Mouse (Mus musculus) regulatory T cell (primary cell): ENCODE data around the gene Ascc3.

Experiments
- in situ Hi-C: fragments of 300-600 bp; cut with MboI, MseI; formaldehyde crosslinking; loops from one replicate; pipeline ENCODE4 v1.15.1; 2025; ENCODE audit warnings: high pct_unique_total_duplicates

Gene Ascc3

DNA sequence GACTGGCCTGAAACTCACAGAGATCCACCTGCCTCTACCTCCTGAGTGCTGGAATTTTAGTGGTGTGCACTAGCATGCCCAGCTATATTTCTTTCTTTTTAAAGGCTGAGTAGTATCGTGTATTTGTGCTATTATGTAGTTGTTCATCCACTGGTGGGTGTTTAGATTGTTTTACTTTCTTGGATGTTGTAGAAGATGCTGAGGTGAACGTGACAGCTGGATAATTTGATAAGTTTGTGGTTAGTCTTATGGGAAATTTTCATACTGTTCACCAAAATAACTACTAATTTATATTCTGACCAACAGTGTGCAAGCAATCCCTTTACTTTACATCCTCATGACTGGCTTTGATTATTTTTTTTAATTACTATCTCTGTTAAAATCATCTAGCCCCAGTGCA, 169.6 kb downstream of the Ascc3 start:
- in situ Hi-C loops = no loop called here

DNA sequence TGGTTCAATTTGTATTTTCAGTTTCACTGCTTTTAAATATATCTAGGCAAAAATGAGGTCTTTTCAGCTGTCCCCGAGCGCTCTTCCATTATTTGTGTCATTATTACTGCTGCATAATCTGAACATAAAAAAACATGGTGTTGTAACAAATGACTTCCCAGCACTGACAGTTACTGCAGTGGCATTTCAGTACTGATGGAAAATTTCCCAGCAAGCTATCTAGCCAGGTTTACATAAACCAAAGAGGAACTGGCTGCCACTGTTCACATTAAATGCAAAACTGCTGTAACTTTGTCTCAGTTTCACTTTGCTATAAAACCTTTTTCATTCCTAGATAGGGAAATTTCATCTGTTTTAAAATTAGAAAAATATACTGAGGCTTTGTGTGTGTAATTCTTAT, 170.5 kb downstream of the Ascc3 start:
- in situ Hi-C loops = no loop called here

- in situ Hi-C loops = no loop called here
Measured at GRCm38 (mm10) chr10:50763457-50764310, 171.2 kb downstream of the Ascc3 start.

DNA sequence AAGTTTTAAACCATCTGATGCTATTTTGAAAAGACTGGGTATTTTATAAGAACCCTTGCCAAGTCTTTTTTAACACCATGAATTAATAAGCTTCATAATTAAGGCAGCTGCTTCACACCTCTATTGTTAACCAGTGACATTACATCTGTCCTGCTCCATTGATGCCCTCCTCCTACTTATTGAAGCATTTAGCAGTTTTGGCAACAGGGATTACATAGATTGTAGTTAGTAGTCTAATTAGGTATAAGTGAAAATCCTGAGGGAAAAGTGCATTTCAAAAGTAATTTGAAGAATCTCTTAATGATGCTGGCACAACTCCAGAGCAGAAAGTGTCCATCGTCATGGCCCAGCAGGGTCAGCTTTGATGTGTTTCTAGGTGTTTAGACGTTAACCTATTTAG, 180.3 kb downstream of the Ascc3 start:
- in situ Hi-C loops = no loop called here

DNA sequence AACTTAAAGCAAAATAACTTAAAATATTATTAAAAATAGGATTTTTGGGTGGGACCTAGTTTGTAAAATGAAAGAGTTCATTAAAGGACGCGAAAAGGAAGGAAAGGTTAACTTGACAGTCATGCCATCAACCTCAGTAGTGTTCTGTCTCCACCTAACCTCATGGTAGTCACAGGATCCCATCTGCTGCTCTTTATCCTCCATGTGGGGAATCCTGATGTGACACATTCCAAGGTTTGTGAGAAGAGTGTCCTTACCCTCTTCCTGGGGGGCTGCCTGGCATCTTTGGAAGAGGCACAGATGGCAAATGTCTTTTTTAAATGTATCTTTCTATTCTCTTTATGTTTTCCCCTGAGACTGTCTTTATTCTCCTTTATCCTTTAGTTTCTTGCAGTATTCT, 181.4 kb downstream of the Ascc3 start:
- in situ Hi-C loops = no loop called here

DNA sequence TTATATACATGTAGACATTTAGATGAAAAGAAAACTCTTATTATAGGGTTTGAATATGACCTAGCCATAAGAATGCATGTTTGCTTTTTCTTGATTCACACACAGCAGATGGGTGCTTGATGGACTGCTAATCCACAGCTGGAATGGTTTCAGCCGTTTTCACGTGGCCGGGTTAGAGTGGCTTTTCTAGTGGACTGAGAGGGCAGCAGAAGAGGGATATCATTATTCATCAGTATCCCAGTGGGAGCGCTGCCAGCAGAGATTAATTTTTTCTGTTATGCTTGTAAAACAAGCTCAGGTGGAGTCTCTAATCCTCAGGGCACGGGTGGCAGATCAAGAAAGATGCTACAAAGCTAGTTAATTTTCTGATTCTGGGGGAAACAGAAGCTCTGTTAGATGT, 200.4 kb downstream of the Ascc3 start:
- in situ Hi-C loops = no loop called here

- in situ Hi-C loops = no loop called here
Measured at GRCm38 (mm10) chr10:50801594-50801993, 209.1 kb downstream of the Ascc3 start.

DNA sequence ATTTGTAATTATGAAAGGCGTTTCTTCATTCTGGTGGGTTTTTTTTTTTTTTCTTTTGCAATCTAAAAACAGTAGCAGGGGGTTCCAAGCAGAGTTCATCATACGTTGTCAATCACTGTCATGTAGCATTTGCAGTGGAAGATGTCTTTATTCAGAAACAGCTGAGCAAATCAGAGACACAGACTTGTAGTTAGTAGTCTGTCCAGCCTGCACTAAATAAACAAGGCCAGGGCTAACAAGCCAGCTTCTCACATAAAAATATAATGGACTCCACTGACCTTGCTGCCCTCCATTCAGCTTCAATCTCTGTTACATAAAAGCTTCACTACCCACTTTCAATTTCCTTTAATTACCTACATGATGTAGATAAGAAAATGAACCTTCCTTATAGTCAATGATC, 209.9 kb downstream of the Ascc3 start:
- in situ Hi-C loops = no loop called here

DNA sequence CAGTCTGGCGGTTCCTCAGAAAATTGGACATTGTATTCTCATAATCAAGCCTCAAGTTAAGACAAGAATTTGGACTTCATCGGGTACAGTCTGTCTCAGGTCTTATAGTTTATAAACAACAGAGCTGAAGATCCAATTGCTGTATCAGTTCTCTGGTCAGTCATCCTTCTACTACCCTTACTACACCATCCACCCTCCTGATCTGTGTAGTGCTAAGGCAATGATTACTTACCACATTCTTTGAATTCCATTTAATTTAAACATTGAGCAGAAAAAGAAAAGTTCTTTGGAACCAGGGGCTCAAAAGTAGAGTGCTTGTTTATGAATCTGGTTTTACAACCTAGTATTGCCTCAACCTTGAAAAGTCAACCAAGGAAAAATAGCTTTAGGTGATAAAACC, 213.7 kb downstream of the Ascc3 start:
- in situ Hi-C loops = no loop called here

DNA sequence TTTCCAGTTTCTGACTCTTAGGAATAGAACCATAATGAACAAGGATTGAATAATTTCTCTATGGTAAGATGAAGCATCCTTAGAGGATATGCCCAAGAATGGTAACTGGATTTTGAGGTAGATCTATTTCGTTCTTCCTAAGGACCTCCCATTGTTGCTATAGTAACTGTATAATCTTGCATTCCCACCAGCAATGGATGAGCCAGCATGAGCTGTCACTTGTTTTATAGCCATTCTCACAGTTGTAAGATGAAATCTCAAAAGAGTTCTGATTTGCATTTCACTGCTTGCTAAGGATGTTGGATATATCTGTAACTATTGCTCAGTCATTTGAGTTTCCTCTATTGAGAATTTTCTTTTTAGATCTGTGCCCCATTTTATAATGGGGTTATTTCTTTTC, 229.9 kb downstream of the Ascc3 start:
- in situ Hi-C loops = no loop called here

GRCm38 (mm10) chr10:50826829-50827228, 234.4 kb downstream of the Ascc3 start:
- in situ Hi-C loops = no loop called here

- in situ Hi-C loops = no loop called here
Measured at GRCm38 (mm10) chr10:50834533-50834932, 242.1 kb downstream of the Ascc3 start.

DNA sequence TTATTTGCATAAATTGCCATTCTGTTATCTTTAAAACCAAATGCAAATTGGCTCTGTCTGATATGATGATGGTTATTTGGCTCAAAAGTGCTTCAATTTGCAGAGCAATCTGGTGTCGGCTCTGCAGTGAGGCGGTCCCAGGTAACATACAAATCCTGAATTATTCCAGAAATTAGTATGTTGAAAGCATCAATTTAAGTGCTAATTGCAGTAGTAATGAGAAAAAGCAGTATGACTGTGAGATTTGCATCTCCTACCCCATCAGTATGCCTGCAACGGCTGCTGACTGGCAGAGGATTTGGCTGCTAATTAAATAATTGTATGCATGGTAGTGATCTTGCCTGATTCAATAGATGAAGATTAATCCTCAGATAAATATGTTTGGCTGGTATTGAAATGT, 250.9 kb downstream of the Ascc3 start:
- in situ Hi-C loops = no loop called here

DNA sequence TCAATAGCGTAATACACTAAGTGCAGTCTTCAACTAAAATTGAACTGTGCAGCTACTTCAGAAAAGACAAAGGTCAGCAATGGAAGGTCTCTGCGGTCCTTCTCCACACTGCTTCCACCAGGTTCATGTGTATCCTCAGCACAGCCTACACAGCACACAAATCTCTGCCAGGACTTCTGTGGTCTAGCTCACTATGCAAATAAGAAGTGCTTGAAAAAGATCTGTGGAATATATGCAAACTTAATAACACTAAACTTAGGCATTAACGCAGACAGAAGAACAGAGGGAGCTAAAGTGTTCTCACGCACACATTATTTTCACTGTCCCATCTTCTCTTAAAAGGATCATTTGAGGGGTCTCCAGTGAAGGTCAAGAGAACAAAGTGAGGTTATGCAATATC, 275.7 kb downstream of the Ascc3 start:
- in situ Hi-C loops = no loop called here

- in situ Hi-C loops = loop anchor here (25.0 kb wide), 1 partner anchor 535 kb away; no protein-coding TSS in a partner anchor
Measured at GRCm38 (mm10) chr10:50876952-50877351, 284.5 kb downstream of the Ascc3 start.

GRCm38 (mm10) chr10:50881476-50882069, 289.1 kb downstream of the Ascc3 start:
- in situ Hi-C loops = loop anchor here (25.0 kb wide), 1 partner anchor 531 kb away; no protein-coding TSS in a partner anchor

DNA sequence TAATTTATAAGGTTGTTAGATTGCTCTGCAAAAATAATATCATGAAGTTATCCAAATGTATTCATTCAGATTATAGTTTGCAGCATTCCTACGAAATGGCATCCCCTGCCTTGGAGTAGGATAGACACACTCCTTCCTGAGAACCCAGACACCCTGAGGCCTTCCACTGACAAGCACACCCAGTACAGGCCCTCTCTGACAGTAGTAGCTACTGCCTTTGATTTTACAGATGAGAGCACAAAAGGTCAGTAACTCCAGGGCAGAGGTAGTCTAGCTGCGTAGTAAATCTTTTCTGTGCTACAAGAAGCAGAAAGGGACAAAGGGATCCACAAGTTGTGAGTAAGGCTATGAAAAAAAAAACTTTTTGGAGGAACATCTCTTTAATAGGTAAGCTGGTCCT, 289.9 kb downstream of the Ascc3 start:
- in situ Hi-C loops = loop anchor here (25.0 kb wide), 1 partner anchor 530 kb away; no protein-coding TSS in a partner anchor

DNA sequence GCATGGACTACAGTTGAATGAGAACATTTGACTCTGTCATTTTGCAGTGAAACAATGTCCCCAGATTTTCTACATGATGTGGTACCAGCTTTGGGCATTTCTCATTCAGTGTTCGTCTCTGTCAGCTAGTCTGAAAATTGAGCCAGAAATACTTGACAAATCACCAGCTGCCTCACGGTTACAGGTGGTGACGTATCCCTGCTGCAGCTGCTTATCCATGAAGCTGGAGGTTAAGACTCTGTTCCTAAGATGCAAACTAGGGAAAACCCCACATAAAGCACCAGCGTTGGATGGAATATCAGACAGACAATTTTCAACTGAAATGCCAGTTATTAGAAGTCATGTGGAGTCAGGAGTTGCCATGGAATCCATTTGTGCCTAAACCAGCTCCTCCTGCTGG, 293.8 kb downstream of the Ascc3 start:
- in situ Hi-C loops = loop anchor here (25.0 kb wide), 1 partner anchor 526 kb away; no protein-coding TSS in a partner anchor

GRCm38 (mm10) chr10:50890621-50891020, 298.2 kb downstream of the Ascc3 start:
- in situ Hi-C loops = loop anchor here (25.0 kb wide), 1 partner anchor 522 kb away; no protein-coding TSS in a partner anchor

DNA sequence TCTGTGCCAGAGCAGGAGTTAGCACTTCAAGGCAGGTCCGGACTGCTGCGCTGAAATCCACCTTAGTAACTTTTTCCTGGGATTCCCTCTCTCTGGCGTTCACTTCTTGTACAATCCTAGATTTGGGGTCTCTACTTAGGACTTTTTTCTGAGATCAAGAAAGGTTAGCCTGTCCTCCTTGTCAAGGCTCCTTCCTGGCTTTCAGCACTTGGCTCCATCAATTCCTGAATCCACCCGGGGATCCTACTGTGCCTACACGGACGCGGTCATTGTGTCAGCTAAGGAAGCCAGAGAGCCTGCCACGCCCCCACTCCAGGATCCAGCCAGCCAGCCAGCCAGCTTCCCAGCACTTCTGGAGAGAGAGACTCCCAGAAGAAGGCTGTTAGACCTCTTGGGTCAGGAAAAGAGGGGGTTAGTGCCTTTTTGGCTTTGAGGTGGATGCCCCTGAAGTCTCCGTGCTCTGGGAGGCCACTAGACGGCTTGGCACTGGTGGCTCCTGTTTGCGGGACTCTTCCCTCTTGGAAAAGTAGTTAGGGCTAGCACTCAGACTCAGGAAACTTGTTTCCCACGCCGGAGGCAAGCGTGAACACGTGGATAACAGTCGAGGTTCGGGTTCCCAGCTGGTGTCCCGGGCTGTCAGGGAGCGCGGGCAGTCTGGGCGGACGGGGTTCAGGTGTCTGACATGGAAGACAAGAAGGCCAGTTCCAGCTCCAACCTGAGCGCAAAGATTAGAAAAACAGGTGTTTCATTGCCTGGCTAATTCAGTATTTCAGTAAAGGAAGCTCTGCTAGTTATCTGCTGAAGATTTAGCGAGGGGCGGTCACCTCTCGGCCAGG, 299.6 kb downstream of the Ascc3 start:
- in situ Hi-C loops = loop anchor here (25.0 kb wide), 1 partner anchor 520 kb away; no protein-coding TSS in a partner anchor

DNA sequence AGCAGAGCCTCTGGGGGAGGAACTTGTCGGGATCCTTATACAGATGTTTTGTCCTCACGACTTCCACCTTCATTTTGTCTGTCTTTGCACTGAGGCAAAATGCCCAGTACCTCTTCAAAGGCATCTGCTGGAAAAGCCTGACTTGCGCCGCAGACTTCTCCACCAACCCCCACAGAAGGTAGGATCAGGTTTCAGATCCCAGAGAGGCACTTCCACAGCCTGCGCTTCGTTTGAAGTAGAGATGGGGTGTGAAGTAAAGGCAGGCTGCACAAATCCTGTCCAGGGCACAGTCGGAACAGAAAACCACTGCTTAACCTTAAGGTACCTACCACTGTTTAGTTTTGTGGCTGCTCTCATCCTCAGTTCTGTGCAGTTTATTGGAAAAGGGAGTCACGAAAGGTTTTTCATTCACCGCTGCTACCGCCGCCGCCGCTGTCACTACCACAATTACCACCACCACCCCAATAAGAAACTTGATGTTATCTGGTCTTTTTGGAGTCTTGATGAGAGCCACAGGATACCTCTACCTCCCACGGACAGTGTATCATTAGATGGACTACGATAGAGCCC, 300.4 kb downstream of the Ascc3 start:
- in situ Hi-C loops = loop anchor here (25.0 kb wide), 1 partner anchor 519 kb away; no protein-coding TSS in a partner anchor
